Mouse (Mus musculus) stomach, embryonic 16.5 days (tissue): ENCODE measurements at regions not wholly inside any gene's neighbourhood (a gene's known extent, or its start where the extent isn't known, plus 50 kb on each side); places are given as distances from the start of the nearest gene placed in this dataset.

Experiments
- ATAC-seq: fragments of 200-750 bp; cut with Nextera tagmentation; 2 replicates; pipeline ENCODE4 v1.8.0; 2017; ENCODE audit warnings: moderate number of reproducible peaks, moderate TSS enrichment; ENCODE audit not compliant: insufficient read depth, low FRiP score
- H3K27ac ChIP-seq: fragments of 300-500 bp; sonication (generic); 2 replicates; pipeline ENCODE4 v1.5.1; 2014; ENCODE audit warnings: low read length
- H3K27me3 ChIP-seq: fragments of 300-500 bp; sonication (generic); 2 replicates; pipeline ENCODE4 v1.6.1; 2014; ENCODE audit warnings: low read length, control low read depth, mixed read lengths; ENCODE audit not compliant: control insufficient read depth, insufficient read depth
- H3K36me3 ChIP-seq: fragments of 300-500 bp; sonication (generic); 2 replicates; pipeline ENCODE4 v1.6.1; 2014; ENCODE audit warnings: low read length; ENCODE audit not compliant: control insufficient read depth, insufficient read depth
- H3K4me1 ChIP-seq: fragments of 300-500 bp; sonication (generic); 2 replicates; pipeline ENCODE4 v1.6.1; 2014; ENCODE audit warnings: low read length, control low read depth, mixed read lengths; ENCODE audit not compliant: control insufficient read depth, insufficient read depth
- H3K4me2 ChIP-seq: fragments of 300-500 bp; sonication (generic); 2 replicates; pipeline ENCODE4 v1.6.1; 2014; ENCODE audit warnings: low read depth, low read length, mixed read lengths
- H3K4me3 ChIP-seq: fragments of 300-500 bp; sonication (generic); replicated peaks from 2 replicates; pipeline ENCODE4 v1.5.1; 2014; ENCODE audit warnings: mild to moderate bottlenecking, low read length
- H3K9ac ChIP-seq: fragments of 300-500 bp; sonication (generic); 2 replicates; pipeline ENCODE4 v1.6.1; 2014; ENCODE audit warnings: low read length
- H3K9me3 ChIP-seq: fragments of 300-500 bp; sonication (generic); replicated peaks from 2 replicates; pipeline ENCODE4 v1.6.1; 2016; ENCODE audit warnings: low read length, control low read depth; ENCODE audit not compliant: control insufficient read depth
- WGBS: fragments of 180-500 bp; shearing (Covaris S2); extraction: QIAGEN DNeasy Blood & Tissue Kit; methylation state at CpG from one replicate; pipeline ENCODE4 v1.1.7; 2014; 5-methylcytosine and 5-hydroxymethylcytosine counted together

DNA sequence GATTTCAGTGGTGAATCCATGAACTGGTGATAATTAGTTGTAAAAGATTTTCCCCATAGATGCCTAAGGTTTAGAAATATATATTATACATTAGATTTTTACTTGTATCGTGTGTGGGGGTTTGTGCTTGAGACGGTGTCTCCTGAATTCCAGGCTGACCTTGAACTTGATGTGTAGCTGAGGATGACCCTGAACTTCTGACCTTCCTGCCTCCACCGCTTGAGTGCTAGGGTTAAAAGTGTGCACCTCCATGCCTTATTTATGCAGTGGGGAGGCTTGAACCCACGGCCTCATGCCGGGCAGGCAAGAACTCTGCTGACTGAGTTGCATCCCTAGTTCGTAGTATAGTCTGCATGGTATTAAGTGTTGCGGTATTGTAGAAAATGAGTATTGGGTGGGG, 69.3 kb upstream of the Arid5b start:
- no peak overlapping the region for H3K4me2 ChIP-seq
- H3K36me3 ChIP-seq: no peaks in the 10 kb centered on the region
- 0 out of 2 replicates have a peak, but pooled peaks cover 2% of the 10 kb centered on the region for H3K4me1 ChIP-seq
- no peak for ATAC-seq
- peaks cover 6% of the 10 kb centered on the region for H3K9me3 ChIP-seq
- WGBS: 88% methylated on average over 7 of the region's 7 CpGs
- H3K27me3 ChIP-seq: no peaks in the 10 kb centered on the region
- no peak overlapping the region for H3K9ac ChIP-seq
- H3K27ac ChIP-seq: no peak overlapping the region
- H3K4me3 ChIP-seq: no peak overlapping the region

DNA sequence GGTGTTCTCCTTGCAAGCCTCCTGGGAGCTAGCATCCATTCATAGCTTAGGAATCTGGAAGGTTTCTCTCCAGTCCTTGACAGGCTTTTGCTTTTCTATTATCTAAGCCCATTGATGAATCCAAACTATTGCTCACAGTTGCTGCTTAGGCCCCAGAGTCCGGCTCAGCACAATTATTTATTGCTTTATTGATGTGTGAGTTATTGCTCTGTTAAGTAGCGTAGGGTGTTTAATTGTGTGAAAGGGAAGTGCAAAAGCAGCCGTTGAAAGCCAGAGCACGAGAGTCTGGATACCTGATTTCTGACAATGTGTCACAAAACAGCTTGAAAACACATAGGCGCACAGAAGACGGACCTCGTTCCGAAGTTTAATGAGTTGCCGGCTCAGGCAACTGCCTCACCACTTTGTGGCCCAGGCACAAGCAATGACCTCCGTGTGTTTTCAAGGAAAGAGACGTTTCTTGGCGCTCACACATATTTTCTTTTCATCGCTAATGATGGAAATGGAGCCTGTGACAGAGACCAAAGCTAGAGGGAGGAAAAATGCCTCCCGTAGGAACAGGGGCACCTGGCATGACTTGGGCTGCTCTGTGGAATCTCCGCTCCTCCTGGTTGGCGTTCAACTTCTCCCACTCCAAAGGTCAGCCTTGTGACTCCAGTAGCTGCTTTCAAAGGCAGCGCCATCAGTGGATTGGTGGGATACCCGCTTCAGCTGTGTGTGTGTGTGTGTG, 66.6 kb upstream of the Arid5b start:
- H3K4me1 ChIP-seq: 0 out of 2 replicates have a peak, but pooled peaks cover 2% of the 10 kb centered on the region
- no peaks in the 10 kb centered on the region for H3K27me3 ChIP-seq
- no peak overlapping the region for H3K4me2 ChIP-seq
- no peak overlapping the region for H3K9ac ChIP-seq
- WGBS: 84% methylated on average over 18 of the region's 18 CpGs
- no peaks in the 10 kb centered on the region for H3K36me3 ChIP-seq
- H3K27ac ChIP-seq: no peak overlapping the region
- no peak for ATAC-seq
- peaks cover 13% of the 10 kb centered on the region for H3K9me3 ChIP-seq
- H3K4me3 ChIP-seq: no peak overlapping the region

DNA sequence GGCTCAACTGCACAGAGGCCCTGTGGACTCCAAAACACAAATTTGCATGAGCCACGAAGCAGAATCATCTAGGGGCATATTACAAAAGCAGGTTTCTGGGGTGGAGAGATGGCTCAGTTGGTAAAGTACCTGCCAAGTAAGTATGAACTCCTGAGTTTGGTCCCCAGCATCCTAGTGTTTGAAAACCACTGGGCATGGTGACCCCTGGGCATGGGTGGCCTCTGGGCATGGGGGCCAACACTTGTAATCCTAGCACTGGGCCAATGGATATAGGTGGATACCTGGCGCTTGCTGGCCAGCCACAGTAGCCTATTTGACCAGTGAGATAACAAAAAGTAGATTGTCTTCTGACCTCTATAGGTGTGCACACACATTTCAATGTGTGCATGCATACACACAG, 65.7 kb upstream of the Arid5b start:
- H3K4me2 ChIP-seq: no peak overlapping the region
- H3K9ac ChIP-seq: no peak overlapping the region
- 88% methylated on average over 2 of the region's 2 CpGs for WGBS
- no peak overlapping the region for H3K27ac ChIP-seq
- no peak overlapping the region for H3K4me3 ChIP-seq
- H3K36me3 ChIP-seq: no peaks in the 10 kb centered on the region
- no peaks in the 10 kb centered on the region for H3K27me3 ChIP-seq
- peaks cover 13% of the 10 kb centered on the region for H3K9me3 ChIP-seq
- ATAC-seq: no peak
- 0 out of 2 replicates have a peak, but pooled peaks cover 2% of the 10 kb centered on the region for H3K4me1 ChIP-seq

DNA sequence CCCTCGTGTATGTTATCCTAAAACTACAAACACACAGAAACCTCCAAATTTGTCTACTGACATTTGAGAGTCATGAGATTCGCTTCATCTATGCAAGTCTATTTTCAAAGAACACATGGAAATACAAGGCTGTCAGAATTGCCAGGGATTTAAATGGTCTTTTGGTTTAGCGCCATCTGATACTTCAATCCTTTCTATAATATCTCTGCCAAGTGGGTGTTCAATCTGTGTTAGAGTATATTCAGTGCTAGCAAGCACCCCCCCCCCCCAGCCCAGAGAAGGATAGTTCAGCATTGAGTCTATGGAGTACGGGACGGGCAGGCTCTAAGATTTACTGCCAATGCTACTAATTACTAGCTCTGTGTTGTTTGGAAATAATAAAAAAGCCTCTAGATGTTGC, 55.5 kb upstream of the Arid5b start:
- Histone ChIP-seq H3K36me3 (no peaks in the 10 kb centered on the region), H3K9ac (no peak overlapping the region), H3K27me3 (no peaks in the 10 kb centered on the region), H3K27ac (no peak overlapping the region), H3K4me2 (no peak overlapping the region), H3K9me3 (peaks cover 3% of the 10 kb centered on the region; the same call in 1 of the 2 replicates), H3K4me1 (no peaks in the 10 kb centered on the region), H3K4me3 (no peak overlapping the region)
- 82% methylated on average over 5 of the region's 5 CpGs for WGBS
- no peak for ATAC-seq
